Mouse (Mus musculus) layer of hippocampus, adult 8-10 months (tissue): ENCODE results near the gene Epha1. TPM values are rescaled to one million over a fixed set of nuclear protein-coding genes. Genes with fewer than 3 reads are reported as not detected.

Experiments used
- DNase-seq, 2 experiments: peaks; one replicate each; pipeline ENCODE4 v3.0.0; 2022; ENCODE audit warnings: low spot score in 2 of 2
- total RNA-seq, 4 experiments: library from RNA; stranded (reverse); gene quantifications; 2 replicates each; pipeline ENCODE4 v1.2.4; 2022

The Epha1 gene
- under 1 TPM; 0.14 to 0.36 (median 0.15) TPM for total RNA-seq

DNA sequence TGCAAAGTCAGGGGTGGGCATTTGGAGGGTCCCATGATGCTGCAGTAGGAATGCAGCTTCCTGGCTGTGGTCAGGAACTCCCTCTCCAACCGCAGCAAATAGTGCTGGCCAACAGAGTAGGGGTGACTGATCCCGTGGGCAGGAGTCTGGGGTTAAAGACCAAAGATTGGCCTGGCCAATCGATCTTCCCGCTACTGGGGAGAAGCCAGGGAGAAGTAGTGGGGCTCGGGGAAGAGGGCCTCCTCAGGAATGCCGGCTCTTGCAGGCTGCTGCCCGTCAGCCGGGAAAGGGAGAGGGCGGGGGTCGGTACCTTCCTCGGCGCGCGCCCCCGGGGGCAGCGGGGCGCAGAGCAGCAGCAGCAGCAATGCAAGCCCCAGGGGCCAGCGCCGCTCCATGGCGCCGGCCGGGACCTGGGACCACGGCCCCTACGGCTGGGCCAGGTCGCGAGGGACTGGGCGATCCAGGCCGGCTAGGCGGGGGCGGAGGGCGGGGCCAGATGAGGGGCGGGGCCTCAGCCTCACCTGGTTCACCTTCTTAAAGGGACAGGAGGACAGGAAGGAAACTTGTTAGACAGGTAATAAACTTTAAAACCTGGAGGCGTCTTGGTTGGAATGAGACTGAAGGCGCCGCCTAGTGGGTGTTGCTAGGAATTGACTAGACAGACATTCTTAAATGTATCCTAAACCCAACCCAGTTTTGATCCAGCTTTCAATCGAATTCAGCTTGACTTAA is at the start of gene Epha1:
TSS of gene Epha1 (minus strand) at position 453 of the 732 bp plus-strand sequence.
- DNase-seq: no peak

DNA sequence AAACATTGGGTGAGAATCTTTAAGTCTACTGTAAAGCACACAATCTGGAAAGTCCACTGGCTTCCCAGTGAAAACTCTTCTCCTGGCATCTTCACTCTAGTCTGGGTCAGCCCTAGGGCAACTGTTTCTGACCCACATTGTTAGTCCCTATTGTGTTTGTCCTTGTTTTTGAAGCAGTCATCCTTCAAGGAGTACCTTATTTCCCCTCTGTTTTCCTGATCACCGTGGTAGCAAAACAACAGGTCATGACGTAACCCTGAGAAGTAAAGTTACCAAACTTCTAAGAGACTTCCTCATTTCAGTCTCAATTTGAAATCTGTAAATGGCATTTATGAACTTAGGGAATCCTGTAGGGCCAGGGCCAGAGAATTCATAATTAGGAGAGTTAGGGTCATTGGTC is 48.4 kb upstream of the Epha1 start:
- no peak for DNase-seq

DNA sequence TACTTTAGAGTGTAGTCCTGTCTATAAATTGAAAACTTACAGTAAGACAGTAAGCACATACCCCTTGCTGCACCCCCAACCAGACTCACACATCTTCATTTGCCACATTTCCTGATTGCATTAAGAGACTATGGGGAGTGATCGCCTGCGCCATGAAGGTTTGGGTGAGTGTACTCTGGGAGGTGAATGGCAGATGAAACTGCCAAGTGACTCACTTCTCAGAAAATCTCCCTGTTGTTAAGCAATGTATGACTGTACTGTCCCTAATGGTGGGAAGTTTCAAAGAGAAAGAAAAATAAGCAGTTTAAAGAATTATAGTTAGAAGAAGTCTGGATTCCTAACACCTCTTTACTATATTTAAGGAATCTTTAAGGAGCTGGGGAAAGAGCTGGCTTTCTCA is 46.4 kb upstream of the Epha1 start:
- DNase-seq: no peak

DNA sequence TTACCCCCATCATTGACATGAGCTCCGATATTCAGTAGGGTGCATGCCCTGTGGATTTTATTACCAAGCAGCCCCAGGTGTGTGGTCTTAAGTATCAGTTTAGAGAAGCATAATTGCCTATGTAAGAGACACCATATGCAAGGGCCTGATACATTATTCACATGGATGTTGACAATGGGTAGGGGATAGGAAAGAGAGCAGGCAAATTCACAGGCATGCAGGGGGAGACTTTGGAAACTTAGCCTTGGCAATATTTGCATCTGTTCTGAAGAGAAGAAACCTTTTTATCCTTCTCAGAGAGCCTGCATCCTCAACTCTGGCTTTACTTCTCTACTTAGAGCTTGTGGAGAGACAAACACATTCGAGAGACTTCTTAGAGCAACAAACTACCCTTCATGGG is 32.1 kb upstream of the Epha1 start, which contains the start of gene Tas2r135:
TSS of gene Tas2r135 (plus strand) at position 301 of the 400 bp plus-strand sequence.
- DNase-seq: no peak

DNA sequence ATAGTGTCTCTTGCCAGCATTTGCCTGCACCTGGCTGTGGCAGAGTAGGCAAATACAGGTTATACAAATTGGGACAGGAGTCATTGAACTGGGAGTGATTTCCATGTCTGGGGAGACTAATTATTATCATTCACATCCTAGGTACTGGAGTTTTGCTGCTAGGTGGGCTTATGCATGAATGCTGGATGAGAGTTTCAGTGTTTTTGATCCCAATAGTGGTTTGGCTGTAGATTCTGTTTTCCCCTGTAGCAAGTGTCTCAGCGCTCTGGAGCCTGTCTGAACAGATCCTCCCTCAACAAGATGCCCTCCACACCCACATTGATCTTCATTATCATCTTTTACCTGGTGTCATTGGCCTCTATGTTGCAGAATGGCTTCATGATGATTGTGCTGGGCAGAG is 26.9 kb upstream of the Epha1 start, which contains the start of gene Tas2r143:
TSS of gene Tas2r143 (plus strand) at position 301 of the 400 bp plus-strand sequence.
- DNase-seq: no peak

DNA sequence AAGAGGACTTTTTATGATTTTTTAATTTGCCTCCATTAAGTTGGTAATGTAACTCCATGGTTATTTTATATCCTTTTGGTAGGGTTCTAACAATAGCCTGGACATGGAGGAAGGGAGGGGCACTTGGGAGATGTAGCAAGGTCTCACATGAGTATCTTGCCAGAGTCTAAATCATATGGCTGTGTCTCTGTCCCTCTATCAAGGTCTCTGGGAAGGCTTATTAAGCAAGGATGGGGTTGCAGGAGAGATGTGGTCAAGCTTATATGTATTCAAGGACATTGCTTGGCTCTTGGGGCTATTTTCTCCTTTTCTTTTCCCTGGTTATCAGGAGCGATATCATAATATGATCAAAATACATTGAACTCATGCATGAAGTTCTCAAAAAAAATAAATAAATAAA is 25.9 kb upstream of the Epha1 start:
- no peak for DNase-seq

DNA sequence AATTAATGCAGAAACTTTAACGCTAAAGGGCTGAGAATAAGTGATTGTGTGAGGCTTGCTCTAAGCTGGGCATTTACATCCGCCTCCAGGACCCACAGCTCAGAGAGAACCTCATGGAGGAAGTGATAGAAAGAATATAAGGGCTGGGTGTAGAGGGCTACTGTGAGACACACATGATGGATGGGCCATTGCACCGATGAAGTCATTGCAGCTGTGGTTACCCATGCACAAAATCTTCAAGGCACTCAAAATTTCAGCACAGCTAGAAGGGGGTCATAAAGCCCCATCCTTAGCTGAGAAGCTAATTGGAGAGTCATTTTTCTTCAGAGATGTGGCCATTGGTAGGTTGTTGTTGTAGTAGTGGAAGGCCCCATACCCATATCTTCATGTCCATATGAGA is 25.2 kb upstream of the Epha1 start:
- DNase-seq: no peak

DNA sequence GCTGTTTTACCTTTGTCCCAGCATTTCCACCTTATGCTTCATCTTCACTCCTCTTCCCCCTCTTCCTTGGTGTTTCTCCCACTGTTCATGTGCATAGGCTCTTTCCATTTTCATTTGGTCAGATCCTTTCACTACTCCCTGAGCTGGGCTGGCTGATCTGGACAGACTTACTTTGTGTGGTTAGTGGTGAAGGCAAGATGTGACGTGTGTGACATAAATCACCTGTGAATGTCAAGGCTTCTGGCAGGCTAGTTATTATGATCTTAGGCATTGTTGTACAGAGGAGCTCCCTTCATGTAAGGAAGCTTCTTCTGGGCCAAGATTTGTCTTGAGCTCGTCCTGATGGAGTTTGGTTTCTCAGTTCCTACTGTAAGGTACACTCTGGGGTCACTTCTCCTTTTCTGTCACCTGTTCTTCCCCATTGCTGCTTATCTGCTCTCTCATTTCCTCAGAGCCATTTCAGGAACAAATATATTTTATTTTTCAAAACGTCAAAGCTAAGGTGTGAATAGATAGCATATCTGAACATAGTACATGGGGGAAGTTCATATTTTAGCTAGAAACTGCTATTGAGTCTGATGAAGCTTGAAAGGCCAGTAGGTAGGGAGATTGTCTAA is 24.1 kb upstream of the Epha1 start:
- DNase-seq: no peak

DNA sequence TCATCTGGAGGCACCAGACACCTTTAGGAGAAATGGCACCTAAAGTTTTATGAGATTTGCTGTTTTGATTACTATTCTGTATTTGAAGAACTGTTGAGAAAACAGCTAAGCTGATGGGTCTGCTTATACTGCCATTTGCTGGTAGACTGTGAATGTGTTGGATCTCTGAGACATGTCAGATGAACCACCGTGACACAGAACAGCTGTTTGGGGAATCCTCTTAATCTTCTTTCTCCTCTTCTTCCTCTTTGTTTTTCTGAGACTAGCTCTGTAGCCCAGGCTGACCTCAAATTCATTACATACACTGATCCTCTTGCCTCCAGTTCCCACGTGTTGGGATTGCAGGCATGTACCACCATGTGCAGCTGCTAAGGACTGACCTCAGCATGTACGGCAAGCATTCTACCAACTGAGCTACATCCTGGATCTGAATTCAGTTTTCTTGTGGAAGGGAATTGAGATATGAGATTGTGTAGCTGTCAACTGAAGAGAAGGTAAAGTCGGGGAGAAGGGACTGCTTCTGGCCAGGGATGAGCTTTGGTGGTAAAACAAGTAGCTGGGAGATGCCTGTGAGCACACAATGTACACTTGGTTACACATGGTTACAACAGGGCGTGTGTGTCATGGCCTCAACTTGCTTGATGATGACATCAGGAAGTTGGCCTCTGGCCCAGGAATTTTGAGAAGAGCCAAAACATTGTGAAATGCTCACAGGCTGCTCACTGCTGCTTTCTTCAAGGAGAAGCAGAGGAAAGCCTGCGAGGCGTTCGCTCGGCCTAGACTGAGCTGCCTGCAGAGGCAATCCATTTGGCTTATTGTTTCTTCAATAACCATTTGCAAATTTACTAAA is 23.1 kb upstream of the Epha1 start:
- no peak for DNase-seq

DNA sequence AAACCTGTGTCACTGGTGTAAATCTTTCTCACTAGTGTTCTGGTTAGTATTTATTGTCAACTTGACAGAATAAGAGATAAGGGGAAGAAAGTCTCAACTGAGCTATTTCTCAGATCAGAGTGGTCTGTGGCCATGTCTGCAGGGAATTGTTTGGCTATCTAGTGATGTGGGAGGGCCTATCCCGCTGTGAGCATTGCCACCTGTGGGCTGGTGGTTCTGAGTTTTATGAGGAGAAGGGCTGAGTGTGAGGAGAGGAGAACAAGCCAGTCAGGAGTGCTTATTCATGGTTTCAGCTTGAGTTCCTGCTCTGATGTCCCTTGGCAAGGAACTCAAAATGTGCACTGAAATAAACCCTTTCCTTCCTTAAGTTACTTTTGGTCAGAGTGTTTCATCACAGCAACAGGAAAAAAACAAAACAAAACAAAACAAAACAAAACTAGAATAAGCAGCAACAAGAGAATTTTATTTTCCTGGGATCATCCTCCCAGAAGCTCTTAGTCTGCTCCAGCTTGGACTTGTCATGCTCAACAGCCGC is 18.8 kb upstream of the Epha1 start:
- no peak for DNase-seq

DNA sequence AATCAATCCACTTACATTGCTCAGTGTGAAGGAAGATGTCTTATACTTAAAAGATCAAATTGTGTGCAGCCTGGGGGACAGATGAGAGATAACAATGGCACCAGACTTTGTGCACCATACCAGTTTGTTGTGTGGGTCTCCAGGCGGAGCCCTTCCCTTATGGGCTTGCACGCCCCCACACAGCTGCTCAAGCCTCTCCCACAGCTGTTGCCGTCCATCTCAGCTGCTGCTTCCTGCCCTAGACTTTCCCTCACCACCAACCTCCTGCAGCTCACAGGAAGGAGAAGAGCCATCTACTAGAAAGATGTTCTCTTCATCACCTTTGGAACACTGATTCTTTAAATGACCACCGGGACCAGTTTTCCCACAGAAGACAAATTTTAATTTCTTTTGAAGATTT is 12.6 kb upstream of the Epha1 start:
- no peak for DNase-seq

DNA sequence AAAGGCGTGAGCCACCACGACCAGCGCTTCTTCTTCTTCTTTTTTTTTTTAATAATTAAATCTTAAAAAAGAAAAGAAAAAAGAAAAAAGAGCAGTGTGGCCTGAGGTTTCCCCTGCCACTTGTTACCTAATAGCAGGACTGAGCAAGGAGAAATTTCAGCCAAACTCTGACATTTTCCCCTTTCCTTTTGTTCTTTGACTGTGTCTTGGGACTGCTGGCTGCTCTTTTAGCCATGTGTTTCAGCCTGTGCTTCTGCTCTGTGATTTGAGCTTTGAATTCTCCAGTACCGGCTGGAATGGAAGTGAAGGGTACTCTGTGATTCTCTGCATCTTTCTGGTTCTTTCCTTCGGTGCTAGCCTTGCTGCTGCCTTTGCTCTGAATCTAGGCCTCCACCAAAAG is 10.3 kb upstream of the Epha1 start:
- no peak for DNase-seq

DNA sequence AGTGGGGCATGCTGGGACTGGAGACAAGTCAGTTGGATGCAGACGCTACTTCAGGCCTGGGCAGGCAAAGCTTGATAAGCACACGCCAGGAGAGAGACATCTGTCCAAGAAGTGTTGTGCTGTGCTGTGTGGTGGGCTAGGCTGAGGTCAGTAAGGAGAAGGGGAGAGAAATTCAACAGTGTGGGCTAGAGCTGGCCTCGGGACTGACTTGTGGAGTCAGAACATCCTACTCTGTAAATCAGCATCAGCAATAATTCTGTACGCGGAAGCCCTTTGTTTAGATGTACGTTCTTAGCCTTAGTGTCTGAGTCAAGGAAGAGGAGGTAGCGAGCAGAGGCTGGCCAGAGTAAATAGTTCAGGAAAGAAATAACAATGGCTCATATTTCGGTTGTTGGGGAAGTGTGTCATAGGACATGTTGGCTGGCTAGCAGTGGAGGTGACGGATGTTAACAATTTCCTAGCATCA is 8.9 kb upstream of the Epha1 start:
- no peak for DNase-seq

DNA sequence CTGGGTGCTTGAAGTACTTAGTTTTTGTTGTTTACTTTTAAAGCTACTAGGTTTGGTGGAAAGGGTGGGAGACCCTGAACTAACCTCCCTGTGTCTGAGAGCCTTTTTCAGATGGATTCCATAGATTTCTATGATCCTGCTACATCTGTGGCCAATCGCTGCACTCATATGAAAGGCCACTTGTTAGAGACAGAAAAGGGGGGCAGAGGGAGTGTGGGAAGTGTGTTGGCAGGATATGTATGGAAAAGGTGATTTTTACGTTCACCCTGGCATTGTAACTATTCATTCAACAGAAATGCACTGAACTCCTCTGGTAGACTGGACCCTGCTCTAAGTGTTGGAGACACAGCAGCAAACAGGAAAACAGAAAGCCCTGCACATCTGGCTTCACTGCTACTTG is 8.2 kb upstream of the Epha1 start:
- DNase-seq: no peak

DNA sequence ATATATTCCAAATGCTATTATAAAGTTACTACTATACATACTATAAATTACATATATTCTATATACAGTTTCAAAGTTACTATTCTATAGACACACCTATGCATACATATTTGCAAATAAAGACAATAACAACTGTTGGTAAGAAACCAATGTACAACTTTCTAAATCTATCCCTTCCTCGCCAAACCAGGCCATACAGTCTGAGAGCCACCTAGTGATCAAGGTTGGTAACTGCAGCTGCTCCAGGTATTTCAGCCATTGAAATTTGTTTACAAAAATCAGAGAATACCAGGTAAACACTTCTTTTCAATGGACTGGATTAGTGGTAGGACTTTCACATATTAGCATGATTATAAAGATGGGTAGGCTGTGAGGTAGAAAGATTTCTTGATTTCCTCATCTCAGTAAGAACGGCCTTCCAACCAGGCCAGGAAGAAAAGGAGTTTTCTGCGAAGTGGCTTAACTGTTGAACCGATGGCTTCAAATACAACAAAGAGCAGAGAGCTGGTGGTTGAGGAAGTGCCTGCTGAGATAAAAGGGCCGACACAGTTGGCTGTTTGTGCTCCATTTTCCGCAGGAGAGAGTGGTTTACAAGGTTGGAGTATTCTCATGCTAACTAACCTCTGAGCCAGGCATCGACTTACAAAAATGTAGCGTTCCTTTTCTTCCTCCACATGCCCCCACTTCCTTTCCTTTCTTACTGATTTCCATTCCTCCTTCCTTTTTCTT is 7.5 kb upstream of the Epha1 start:
- DNase-seq: no peak

DNA sequence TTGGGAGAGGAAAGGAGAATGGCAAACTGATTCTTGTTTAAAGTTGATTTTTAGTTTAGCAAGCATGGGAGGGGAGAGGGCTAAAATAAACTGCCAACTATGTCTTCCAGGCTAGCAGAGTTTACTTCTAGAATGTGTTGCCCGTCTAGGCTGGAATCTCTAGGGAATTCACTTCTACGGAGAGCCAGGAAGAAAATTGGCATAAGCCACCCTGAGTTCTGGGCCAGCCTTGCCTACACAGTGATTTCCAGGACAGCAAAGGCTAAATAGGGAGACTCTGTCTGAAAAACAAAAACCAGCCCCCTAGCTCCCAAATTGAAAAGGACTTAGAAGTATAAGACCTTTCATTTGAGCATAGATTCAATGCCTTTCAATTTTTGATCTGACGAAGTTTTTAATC is 6.5 kb upstream of the Epha1 start:
- DNase-seq: no peak

DNA sequence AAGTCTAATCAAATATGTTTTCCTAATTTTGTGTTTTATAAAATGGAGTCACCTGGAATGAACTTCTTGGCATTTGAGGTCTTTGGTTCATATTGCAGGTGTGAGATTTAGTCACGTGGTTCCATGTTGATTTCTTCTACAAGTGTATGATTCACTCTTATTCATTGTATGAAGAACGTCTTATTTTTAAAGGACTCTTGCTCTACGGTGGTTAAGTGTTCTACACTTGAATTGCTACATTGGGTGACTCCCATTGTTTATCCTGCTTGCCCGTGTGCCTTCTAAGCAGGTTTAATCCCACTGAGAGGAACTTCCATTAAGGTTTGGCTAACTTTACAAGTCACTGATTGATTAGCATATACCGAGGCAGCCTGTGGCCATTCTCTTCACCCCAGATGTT is 4.2 kb upstream of the Epha1 start:
- DNase-seq: no peak

DNA sequence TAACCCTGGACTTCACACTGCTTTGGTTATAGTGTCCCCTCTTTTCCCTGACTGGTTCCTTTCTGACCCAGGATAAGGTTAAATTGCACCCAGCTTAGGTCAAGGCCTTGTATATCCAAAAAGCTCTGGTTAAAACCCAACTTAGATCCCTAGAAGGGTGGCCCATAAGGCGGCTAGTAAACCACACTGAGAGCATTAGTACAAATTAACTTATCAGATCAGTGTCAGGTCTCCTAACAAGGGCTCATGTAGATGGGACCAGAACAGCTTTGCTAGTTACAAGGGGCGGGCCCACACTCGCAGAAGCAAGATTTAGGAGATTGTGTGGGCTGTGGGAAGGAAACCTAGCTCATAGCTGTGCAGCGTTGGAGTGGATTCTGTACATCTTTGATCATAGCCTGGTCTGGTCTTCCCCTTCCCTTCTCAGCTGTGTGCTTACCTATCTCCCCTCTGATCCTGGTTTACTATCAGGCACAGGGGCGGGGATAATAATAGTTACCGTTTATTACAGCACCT is 3.5 kb upstream of the Epha1 start:
- no peak for DNase-seq

DNA sequence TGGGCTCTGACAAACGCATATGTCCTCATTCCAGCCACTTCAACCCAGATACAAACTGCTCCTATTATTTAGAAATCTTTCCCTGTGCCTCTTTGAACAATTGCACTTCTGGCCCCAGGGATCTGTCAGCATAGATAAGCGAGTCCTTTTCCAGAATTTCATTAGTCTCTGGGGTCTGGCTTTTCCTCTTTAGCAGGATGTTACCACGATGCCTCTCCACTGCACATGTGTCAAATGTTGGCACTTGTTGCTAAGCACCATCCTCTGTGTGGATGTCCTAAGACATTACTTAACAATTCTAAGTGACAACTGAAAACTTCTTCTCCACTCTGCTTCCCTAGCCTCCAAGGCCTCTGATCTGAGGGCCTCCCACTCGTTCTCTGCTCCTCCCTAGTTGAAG is 2.9 kb upstream of the Epha1 start:
- no peak for DNase-seq

DNA sequence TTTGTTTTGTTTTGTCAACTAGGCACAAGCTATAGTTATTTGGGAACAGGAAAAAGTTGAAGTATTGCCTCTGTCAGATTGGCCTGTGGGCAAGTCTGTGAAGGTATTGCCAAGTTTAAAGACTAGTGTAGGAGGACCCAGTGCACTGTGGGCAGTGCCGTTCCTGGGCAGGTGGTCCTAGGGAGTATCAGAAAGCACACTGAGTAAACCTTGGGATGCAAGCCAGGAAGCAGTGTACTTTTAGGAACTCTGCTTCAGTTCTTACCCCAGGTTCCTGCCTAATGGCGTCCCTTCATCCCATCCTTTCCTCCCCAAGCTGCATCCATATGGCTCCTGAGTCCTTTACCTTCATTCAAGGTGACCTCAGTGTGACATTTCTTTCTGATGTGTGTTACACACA is 2.1 kb upstream of the Epha1 start:
- DNase-seq: no peak

DNA sequence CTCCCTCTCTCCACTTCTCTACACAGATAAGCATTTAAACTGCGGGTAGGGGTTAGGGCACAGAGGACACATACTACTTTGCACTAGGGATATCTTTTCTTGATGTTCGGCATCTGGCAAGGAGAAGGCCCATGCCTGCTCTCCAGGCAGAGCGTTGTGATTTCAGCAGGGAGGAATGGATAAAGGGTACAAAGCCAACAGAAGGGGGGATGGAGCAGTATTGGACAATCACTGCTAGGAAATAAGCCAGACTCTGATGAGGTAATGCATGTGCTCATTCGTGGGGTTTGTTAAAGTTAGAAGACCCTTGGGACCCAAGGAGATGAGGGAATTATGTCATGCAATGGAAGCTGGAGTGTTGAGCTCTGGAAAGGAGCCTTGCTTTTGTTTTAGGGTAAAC is 1.6 kb upstream of the Epha1 start:
- no peak for DNase-seq
